Comparison of ENCODE assay signal across 14 mouse cellular contexts in the genomic region with DNA sequence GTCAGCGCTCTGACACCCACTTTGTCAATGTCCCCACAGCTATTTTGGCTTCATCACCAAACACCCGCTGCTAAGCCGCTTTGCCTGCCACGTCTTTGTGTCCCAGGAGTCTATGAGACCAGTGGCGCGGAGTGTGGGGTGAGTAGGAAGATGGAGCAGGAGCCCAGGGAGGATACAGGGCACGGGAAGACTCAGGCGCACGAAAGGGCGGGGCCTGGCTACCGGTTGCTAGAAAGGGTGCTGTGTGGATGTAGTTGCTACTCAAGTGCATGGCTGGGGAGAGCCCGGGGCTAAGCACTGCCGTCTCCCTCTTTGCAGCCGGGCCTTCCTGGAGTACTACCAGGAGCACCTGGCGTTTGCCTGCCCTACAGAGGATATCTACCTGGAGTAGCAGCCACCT. TPM values are rescaled to one million over a fixed set of nuclear protein-coding genes. Genes with fewer than 3 reads are reported as not detected.
A peak's percentile ranks its signal among the peaks of the same experiment; 100 is the strongest.
DNase-seq lines count a peak whose midpoint lies in the region.
"Had no signal": no experiment of that assay in that cellular context is flagged by ENCODE, and none has a peak within 500 bp of the region (broad histone marks: within the 10 kb centered on the region; RNA-seq: fewer than 3 reads in every experiment).

No protein-coding gene starts in this region.

- intact Hi-C loops in heart, postnatal 14 days (cut with DNase I), result no loop called here

- peak; percentile 36 for DNase-seq in cerebellum, adult 11-12 months
- no peak for DNase-seq in cerebellum, adult 8-10 months
- DNase-seq in cerebellum, adult 9-10 months, result peak; percentile 44
- no peak for DNase-seq in cerebellum, postnatal 36 days
- DNase-seq in heart, adult 11 months, result peak; percentile 87
- DNase-seq in heart, postnatal 14 days, result no peak
- DNase-seq in layer of hippocampus, adult 9-11 months, result peak; percentile 1
- no peak for DNase-seq in layer of hippocampus, adult 11-12 months (ENCODE audit: low spot score)
- DNase-seq: adrenal gland, adult 8-10 months; adrenal gland, postnatal 14 days; adrenal gland, postnatal 36 days; B cell, adult 2 months; cerebellum, postnatal 25 days; forebrain, postnatal 0 days had no signal

RNA-seq across cellular contexts. Expression of a gene that starts 7.6 kb away (rescaled TPM):
- under 1 TPM; 0.05 to 0.31 TPM for total RNA-seq in heart, postnatal 14 days (2021)

RNA-seq across cellular contexts. Expression of a gene that starts 15.9 kb away (rescaled TPM):
- 10 to 100 TPM; 13.7 to 15.5 TPM for total RNA-seq in heart, postnatal 14 days (2021)

RNA-seq across cellular contexts. Expression of a gene that starts 31.6 kb away (rescaled TPM):
- total RNA-seq in heart, postnatal 14 days (2021), result 10 to 100 TPM; 50.9 to 59.9 TPM

RNA-seq across cellular contexts. Expression of a gene that starts 31.8 kb away (rescaled TPM):
- total RNA-seq in heart, postnatal 14 days (2021), result 10 to 100 TPM; 11.0 to 14.6 TPM

RNA-seq across cellular contexts. Expression of a gene that starts 31.9 kb away (rescaled TPM):
- total RNA-seq in heart, postnatal 14 days (2021), result 1 to 10 TPM; 1.6 to 2.9 TPM

Comparison
In these comparisons a context has a peak if more than half of its experiments do, and no peak if none do; other contexts are left out.
1. DNase-seq: peak in cerebellum, adult 11-12 months (single experiment), cerebellum, adult 9-10 months (single experiment), heart, adult 11 months (single experiment) and layer of hippocampus, adult 9-11 months (single experiment); none in cerebellum, adult 8-10 months (single experiment), cerebellum, postnatal 36 days (0 of 2), heart, postnatal 14 days (0 of 2) and layer of hippocampus, adult 11-12 months (single experiment).